Mouse (Mus musculus) spleen, embryonic (tissue): Measurements from ENCODE around the gene Ninl.

Experiments
- CTCF ChIA-PET: fragments of 350-600 bp; sonication (Branson Sonifier 250); formaldehyde crosslinking; loops from one replicate; lab custom pipeline; 2022; lab: Charles Lee

The Ninl gene

DNA sequence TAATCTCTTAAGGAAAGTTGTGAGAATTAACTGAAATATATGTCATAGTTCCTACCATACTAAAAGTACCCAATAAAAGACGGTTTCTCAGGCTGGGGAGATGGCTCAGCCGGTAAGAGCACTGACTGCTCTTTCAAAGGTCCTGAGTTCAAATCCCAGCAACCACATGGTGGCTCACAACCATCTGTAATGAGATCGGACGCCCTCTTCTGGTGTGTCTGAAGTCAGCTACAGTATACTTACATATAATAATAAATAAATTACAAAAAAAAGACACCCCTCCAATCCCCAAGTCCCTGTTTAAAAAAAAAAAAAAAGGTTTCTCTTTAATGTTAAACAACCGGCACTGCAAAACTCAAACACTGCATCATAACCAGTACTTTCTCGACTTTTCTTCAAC is 130.3 kb downstream of the Ninl start:
- CTCF ChIA-PET = interaction anchor here (0.7 to 1.0 kb wide), 2 partner anchors 13 to 24 kb away, joined by 4 to 9 read pairs; no protein-coding TSS in a partner anchor

DNA sequence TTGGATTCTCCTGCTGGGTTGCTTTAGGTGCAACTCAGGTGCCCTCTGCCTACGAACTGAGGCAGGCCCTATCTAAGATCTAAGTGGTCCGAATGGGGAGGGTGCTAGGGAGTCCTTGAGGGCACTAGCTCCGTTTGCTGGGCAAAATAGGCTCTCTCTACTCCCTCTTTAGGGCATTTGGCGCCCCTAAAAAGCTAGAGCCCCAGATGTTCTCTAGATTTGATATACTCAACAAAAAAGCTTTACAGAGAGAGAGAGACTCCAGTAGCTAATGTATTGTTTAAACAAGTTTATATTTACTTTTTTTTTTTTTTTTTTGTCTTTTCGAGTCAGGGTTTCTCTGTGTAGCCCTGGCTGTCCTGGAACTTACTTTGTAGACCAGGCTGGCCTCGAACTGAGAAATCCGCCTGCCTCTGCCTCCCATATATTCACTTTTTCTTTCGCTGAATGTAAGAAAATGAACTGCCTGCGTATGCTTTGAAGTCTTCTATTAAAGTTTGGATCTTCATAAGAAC is 134.2 kb downstream of the Ninl start, which contains the start of gene Gins1:
Gins1 (plus strand) TSS at position 465 of the 515 bp plus-strand sequence.
- CTCF ChIA-PET = interaction anchor here (0.6 to 1.0 kb wide), 6 partner anchors 12 to 231 kb away, joined by 3 to 13 read pairs (median 4); no protein-coding TSS in a partner anchor

DNA sequence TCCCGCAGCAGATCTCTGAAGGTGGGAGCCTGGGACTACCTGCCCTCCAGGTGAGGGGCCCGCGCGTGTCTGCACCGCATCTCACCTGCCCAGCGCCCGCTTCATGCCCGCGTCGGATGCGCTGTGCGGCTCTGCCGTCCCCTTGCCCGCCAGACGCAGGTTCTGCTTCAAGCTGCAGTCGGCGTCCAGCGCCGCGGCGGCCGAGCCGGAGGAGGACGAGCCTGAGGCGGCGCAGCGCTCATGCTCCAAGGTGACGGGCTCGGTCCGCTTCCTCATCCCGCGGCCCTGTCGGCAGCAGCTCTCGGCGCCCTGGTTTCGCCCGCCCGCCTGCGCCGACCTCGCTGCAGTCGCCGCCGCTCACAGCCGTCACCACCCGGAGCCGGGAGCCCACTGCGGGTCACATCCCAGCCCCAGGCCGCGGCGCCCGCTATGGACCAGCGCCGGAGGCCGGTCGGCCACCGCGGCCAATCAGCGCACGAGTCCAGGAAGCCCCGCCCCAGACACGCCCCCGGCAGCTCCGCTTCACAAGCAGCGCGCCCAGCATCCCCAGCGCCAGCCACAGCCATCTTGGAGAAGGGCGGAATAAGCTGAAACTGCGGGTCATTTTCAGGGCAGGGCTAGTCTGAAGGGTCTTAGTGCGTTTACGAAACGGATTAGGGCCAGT is 134.8 kb downstream of the Ninl start, which contains the start of gene Abhd12:
Abhd12 (minus strand) TSS at position 470 of the 664 bp plus-strand sequence.
- CTCF ChIA-PET = interaction anchor here (0.5 to 1.2 kb wide), 7 partner anchors 12 to 230 kb away, joined by 3 to 13 read pairs (median 3); no protein-coding TSS in a partner anchor

DNA sequence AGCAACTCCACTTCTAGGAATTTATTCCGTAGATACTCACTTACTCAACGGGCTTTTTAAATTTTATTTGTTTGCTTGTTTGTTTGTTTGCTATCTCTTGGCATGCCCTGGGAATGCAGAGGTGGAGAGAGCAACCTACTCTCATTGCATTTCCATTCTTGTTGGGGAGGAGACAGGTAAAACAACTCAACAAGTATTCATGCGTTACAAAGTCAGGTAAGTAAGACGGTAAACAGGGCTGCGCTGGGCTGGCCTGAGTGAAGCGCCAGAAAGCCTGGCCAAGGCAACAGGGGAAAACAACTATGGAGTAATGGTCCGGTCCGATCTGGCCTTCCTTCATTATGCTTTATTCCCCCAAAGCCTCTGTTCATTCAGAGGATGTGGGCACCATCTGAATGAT is 136.8 kb downstream of the Ninl start:
- CTCF ChIA-PET = no interaction called here

DNA sequence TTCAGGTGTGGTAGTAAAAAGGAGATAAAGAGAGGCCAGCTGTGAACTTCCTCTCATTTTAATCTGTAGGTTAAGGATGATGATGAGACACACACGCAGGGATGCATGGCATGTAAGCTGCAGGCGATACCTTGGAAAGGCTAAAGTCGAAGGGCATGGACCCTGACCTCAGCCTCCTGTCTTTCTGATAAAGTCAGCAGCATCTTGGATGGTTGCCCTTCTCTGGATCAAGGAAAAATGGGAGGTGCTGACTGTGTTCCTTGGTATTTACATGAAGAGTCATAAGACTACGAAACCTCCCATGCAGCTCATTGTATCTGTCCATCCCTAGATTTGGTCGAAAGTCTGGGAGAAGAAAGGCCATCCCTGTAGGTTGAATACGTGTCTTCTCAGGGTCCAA is 138.8 kb downstream of the Ninl start:
- CTCF ChIA-PET = interaction anchor here (0.5 to 0.7 kb wide), 3 partner anchors 48 to 85 kb away, joined by 3 to 12 read pairs (median 5); no protein-coding TSS in a partner anchor

DNA sequence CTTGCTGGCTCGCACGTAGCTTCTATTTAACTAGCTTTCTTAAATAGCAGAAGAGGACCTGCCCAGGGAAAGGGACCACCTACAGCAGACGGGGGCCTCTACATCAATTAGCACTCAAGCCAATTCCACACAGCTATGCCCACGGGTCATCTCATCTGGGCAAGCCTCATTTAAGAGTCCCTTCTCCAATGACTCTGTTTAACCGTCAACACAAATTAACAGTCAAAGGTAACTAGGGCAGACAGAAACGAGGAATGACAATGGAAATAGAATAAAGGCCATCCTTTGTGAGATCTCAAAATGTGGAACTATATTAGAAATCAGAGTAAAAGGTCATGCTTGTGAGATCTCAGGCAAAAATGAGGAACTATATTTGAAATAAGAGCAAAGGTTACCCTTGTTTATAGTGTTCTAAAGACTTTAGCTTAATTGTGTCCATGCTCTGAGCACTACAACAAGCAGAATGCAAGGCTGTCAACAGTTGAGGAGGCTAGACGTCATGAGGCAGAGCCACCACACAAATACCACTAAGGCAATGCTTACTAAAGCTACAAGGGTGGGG is 143.4 kb downstream of the Ninl start:
- CTCF ChIA-PET = interaction anchor here (0.6 to 1.9 kb wide), 2 partner anchors 14 to 20 kb away, joined by 4 to 6 read pairs; no protein-coding TSS in a partner anchor

DNA sequence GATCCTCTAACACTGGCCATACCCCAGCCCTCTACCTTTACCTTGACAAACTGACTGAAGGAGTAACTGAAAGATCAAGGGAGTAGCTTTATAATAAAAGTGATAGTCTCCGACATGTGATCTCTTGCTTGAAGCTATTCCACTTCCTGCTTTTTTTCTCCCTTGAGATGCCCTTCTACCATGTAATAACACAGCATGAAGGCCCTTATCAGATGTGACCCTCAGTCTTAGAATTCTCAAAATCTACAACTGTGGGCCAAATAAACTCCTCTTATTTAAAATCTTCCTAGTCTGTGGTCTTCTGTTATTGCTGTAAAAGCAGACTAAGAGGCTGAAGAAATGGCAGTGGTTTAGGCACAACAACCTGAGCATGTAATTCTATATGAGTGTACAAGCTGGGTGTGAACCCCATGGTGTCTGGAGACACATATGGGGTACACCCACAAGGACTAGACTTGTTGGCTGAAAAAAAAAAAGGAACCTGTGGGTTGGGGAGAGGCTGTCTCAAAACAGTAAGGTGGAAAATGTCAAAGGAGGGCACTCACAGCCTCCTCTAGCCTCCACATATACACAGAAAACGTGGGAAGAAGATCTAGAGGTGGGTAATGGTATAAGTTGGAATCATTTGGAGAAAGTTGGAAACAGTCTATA is 144.4 kb downstream of the Ninl start:
- CTCF ChIA-PET = interaction anchor here (1.9 kb wide), 1 partner anchor 15 kb away, joined by 4 read pairs; no protein-coding TSS in a partner anchor

DNA sequence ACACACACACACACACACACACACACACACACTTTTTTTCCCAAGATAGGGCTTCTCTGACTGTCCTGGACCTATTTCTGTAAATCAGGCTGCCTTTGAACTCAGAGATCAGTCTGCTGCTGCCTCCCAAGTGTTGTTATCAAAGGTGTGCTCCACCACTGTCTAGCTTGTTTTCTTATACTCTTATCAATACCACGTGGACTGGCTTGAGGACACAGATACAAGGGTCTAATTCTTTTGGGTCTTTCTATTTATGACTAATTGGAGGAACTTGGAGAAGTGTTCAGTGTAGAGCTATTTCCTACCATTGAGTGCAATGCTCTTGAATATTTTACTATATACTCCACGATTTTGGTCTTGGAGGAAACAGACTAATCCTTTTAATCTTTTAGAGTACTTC is 151.8 kb downstream of the Ninl start:
- CTCF ChIA-PET = interaction anchor here (0.7 kb wide), 1 partner anchor 47 kb away, joined by 5 read pairs; no protein-coding TSS in a partner anchor

DNA sequence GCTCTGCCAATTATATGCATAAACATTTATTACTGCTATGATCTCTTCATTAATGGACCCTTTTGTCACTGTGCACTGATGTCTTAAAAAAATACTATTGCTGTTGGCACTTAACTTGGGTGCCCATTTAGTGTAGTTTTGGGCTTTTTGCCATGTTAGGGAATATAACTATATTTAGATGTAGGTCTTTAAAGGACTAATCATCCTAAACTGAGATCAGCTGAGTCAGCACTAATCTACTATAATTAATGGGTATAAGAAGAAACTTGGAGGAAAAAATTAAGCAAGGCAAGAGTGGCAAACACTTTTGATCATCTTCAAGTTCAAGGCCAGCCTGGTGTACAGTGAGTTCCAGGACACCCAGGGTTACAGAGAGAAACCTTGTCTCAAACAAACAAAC is 152.9 kb downstream of the Ninl start:
- CTCF ChIA-PET = interaction anchor here (0.7 kb wide), 1 partner anchor 46 kb away, joined by 5 read pairs; no protein-coding TSS in a partner anchor

DNA sequence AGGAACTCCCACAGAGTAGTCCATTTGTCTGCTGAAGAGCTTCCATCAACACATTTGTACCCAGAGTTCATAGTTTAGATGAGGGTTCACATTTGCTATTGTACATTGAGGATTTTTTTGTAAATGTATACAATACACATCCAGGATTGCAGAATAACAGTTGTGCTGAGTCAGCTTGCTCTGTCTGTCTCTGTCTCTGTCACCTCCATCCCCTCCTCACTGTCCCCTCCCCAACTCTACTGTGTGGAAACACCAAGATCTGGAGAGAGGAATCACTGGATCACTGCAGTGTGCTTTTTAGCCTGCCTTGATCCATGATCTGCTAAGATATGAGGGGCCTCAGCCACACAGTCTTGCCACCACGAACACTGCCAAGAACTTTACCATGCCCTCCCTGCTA is 153.4 kb downstream of the Ninl start:
- CTCF ChIA-PET = interaction anchor here (0.5 kb wide), 1 partner anchor 23 kb away, joined by 9 read pairs; no protein-coding TSS in a partner anchor

DNA sequence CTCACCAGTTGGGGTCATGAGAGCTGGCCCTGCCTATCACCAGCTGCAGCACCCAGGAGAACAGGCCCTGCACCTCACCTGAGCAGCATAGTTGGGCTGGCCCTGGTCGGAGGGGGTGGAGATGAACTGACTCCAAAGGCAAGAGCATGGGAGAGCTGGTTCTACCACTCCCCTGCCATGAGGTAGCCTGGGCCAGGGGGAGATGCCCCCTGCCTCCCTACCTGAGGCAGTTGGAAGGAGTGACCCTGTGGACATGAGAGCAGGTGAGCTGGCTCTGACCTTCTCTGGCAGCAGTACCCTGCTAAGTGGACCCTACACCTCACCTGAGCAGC is 154.4 kb downstream of the Ninl start:
- CTCF ChIA-PET = interaction anchor here (0.7 kb wide), 1 partner anchor 29 kb away, joined by 3 read pairs; no protein-coding TSS in a partner anchor
